Mouse (Mus musculus): ENCODE results near the gene Grid2ip. TPM values are rescaled to one million over a fixed set of nuclear protein-coding genes. Genes with fewer than 3 reads are reported as not detected.

Grid2ip gene
- total RNA-seq, 2 experiments from 2014 or later = 1.5 to 2.0 TPM

GRCm38 (mm10) chr5:143410841-143411395, 53.8 kb downstream of the Grid2ip start:
- peak; percentile 13 to 15 for DNase-seq (ENCODE audit: low spot score in 2 of 2)

GRCm38 (mm10) chr5:143421484-143421883, 64.3 kb downstream of the Grid2ip start:
- no peak for DNase-seq (ENCODE audit: low spot score in 2 of 2)

- no peak for DNase-seq (ENCODE audit: low spot score in 2 of 2)
Measured at GRCm38 (mm10) chr5:143422990-143423389, 65.9 kb downstream of the Grid2ip start.

- peak; percentile 19 to 68 for DNase-seq (ENCODE audit: low spot score in 2 of 2)
Measured at GRCm38 (mm10) chr5:143423899-143424519, 66.9 kb downstream of the Grid2ip start.

- DNase-seq (ENCODE audit: low spot score in 2 of 2) = peak; percentile 6 to 31
Measured at GRCm38 (mm10) chr5:143434421-143434820, 77.3 kb downstream of the Grid2ip start.

GRCm38 (mm10) chr5:143441298-143441697, 84.2 kb downstream of the Grid2ip start:
- no peak for DNase-seq (ENCODE audit: low spot score in 2 of 2)

- no peak for DNase-seq (ENCODE audit: low spot score in 2 of 2)
Measured at GRCm38 (mm10) chr5:143441753-143442152, 84.6 kb downstream of the Grid2ip start.

Other genes starting within 250 kb of the Grid2ip start
- 10 to 100 TPM; 48.2 to 49.3 TPM for gene Rnf216, start 244.3 kb upstream of the Grid2ip start, total RNA-seq (2021)
- under 1 TPM in 1 of 2 experiments, not detected in 1; 0.12 TPM for gene Olfr718-ps1, start 209.8 kb upstream of the Grid2ip start, total RNA-seq (2021)
- gene Rbak, start 176.6 kb upstream of the Grid2ip start, total RNA-seq (2021) = 10 to 100 TPM; 14.3 to 15.1 TPM
- not detected for gene Spdye4b, start 176.3 kb upstream of the Grid2ip start, total RNA-seq (2021)
- not detected for gene Spdye4a, start 130.4 kb upstream of the Grid2ip start, total RNA-seq (2021)
- 10 to 100 TPM; 31.6 to 36.7 TPM for gene Zfp12, start 122.2 kb upstream of the Grid2ip start, total RNA-seq (2021)
- 10 to 100 TPM; 23.7 to 24.7 TPM for gene Zfp316, start 87.3 kb upstream of the Grid2ip start, total RNA-seq (2021)
- 1 to 10 TPM; 4.1 to 4.2 TPM for gene Zfp853, start 63.7 kb upstream of the Grid2ip start, total RNA-seq (2021)
- 10 to 100 TPM; 26.3 to 26.5 TPM for gene E130309D02Rik, start 42.0 kb upstream of the Grid2ip start, total RNA-seq (2021)
- 10 to 100 TPM; 46.2 to 51.5 TPM for gene Zdhhc4, start 28.1 kb upstream of the Grid2ip start, total RNA-seq (2021)
- gene Kdelr2, start 46.5 kb downstream of the Grid2ip start, total RNA-seq (2021) = 10 to 100 TPM; 35.3 to 38.9 TPM
- gene Daglb, start 107.2 kb downstream of the Grid2ip start, total RNA-seq (2021) = 10 to 100 TPM; 29.1 TPM
- 100 to 1,000 TPM; 405 to 421 TPM for gene Rac1, start 170.7 kb downstream of the Grid2ip start, total RNA-seq (2021)

All from layer of hippocampus, adult 18-20 months (tissue).